Mouse (Mus musculus): Measurements from ENCODE around the gene Dot1l.
"Not testable (repeated sequence)": the region's sequence is repeated elsewhere in the genome, so short reads cannot be mapped to it uniquely, and the experiment has no call there.

Gene Dot1l

GRCm38 (mm10) chr10:80814800-80815199 lies 59.8 kb downstream of the Dot1l start:
- no peak for DNase-seq

GRCm38 (mm10) chr10:80816303-80816702 lies 61.3 kb downstream of the Dot1l start:
- DNase-seq = not testable (repeated sequence)

GRCm38 (mm10) chr10:80817164-80817563 lies 62.2 kb downstream of the Dot1l start:
- DNase-seq = no peak

GRCm38 (mm10) chr10:80817955-80818354 lies 62.9 kb downstream of the Dot1l start:
- DNase-seq = not testable (repeated sequence)

GRCm38 (mm10) chr10:80818599-80819281 lies 63.7 kb downstream of the Dot1l start:
- no peak for DNase-seq

- DNase-seq = no peak
Observed at GRCm38 (mm10) chr10:80819406-80819805, 64.4 kb downstream of the Dot1l start.

GRCm38 (mm10) chr10:80821991-80822390 lies 67.0 kb downstream of the Dot1l start:
- DNase-seq = peak in 1 of 2 experiments; percentile 38

GRCm38 (mm10) chr10:80822528-80822927 lies 67.5 kb downstream of the Dot1l start:
- no peak for DNase-seq

- no peak for DNase-seq
Observed at GRCm38 (mm10) chr10:80823316-80823715, 68.3 kb downstream of the Dot1l start.

- no peak for DNase-seq
Observed at GRCm38 (mm10) chr10:80823847-80824643, 69.0 kb downstream of the Dot1l start.

- DNase-seq = no peak
Observed at GRCm38 (mm10) chr10:80824827-80825226, 69.8 kb downstream of the Dot1l start.

- peak; percentile 100 for DNase-seq
Observed at GRCm38 (mm10) chr10:80826151-80827062, 71.4 kb downstream of the Dot1l start, which contains the start of gene Oaz1. TSS of gene Oaz1 (plus strand) at chr10:80826656.

GRCm38 (mm10) chr10:80827063-80827869 lies 72.3 kb downstream of the Dot1l start:
- no peak for DNase-seq

- DNase-seq = no peak
Observed at GRCm38 (mm10) chr10:80827870-80828420, 72.9 kb downstream of the Dot1l start.

- not testable (repeated sequence) for DNase-seq
Observed at GRCm38 (mm10) chr10:80828587-80828986, 73.6 kb downstream of the Dot1l start.

GRCm38 (mm10) chr10:80829359-80830278 lies 74.6 kb downstream of the Dot1l start:
- DNase-seq = no peak

- DNase-seq = peak; percentile 80 to 88
Observed at GRCm38 (mm10) chr10:80831136-80831535, 76.1 kb downstream of the Dot1l start.

- no peak for DNase-seq
Observed at GRCm38 (mm10) chr10:80832818-80833217, 77.8 kb downstream of the Dot1l start.

- no peak for DNase-seq
Observed at GRCm38 (mm10) chr10:80835617-80836016, 80.6 kb downstream of the Dot1l start.

- no peak for DNase-seq
Observed at GRCm38 (mm10) chr10:80836949-80837379, 82.0 kb downstream of the Dot1l start.
